Mouse (Mus musculus) MEL (cell line): ENCODE results near the gene March2.

ENCODE experiments used
- HCFC1 ChIP-seq: IDR thresholded peaks from 2 replicates; pipeline ENCODE4 v1.6.1; 2012; ENCODE audit warnings: low read depth, mild to moderate bottlenecking, inconsistent platforms, low read length, improper control_type of control experiment, moderate library complexity
- NELFE ChIP-seq: IDR thresholded peaks from 2 replicates; pipeline ENCODE4 v1.6.1; 2011; ENCODE audit warnings: low read depth, low read length, improper control_type of control experiment
- NRF1 ChIP-seq: IDR thresholded peaks from 2 replicates; pipeline ENCODE4 v1.6.1; 2014; ENCODE audit warnings: low read depth, mild to moderate bottlenecking, inconsistent platforms, low read length, improper control_type of control experiment, moderate library complexity; ENCODE audit not compliant: poor library complexity, insufficient read depth, severe bottlenecking
- TBP ChIP-seq: IDR thresholded peaks from 2 replicates; pipeline ENCODE4 v1.8.0; 2011; ENCODE audit warnings: low read depth, low read length, improper control_type of control experiment

DNA sequence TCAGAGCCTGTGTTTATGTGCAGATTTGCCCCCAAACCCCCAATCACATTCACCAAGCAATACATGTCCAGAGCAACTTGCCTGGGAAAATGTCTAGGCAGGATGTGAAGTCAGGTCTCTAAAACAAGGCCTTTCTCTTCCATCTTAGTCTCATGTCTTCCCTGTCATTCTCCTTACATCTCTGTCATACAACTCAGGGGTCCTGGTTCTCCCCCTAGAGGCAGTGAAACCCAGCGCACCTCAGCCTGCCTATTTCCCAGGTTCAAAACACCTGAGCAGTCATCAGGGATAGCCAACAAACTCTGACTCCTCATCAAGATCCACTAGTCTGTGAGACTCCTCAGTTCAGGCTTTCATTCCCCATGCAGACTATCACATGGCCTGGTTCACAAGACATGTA lies 36.2 kb upstream of the March2 start:
- TF ChIP-seq NRF1 (no peak), TBP (no peak), NELFE (no peak), HCFC1 (no peak)
